In genomic region chr4:67477264-67477845, GRCm38 (mm10) we compare ENCODE assay signal across 8 mouse cellular contexts.
DNase-seq lines count a peak whose midpoint lies in the region; ATAC-seq and TF ChIP-seq lines count a peak whose summit lies in the region.

No protein-coding gene starts in this region.

- no peak overlapping the region for H3K27ac ChIP-seq in hindbrain, embryonic 12.5 days
- no peak overlapping the region for H3K27ac ChIP-seq in left cerebral cortex, adult 2 months
- no peak overlapping the region for H3K27ac ChIP-seq in midbrain, embryonic 15.5 days

- no peak overlapping the region for H3K4me2 ChIP-seq in hindbrain, embryonic 12.5 days (replicated peaks)
- no peak overlapping the region for H3K4me2 ChIP-seq in midbrain, embryonic 15.5 days

- H3K4me1 ChIP-seq in E14TG2a.4 (replicated peaks; ENCODE audit: low read depth, low read length), result no peaks in the 10 kb centered on the region; the same call in 1 of the 2 replicates
- no peaks in the 10 kb centered on the region for H3K4me1 ChIP-seq in hindbrain, embryonic 12.5 days
- 0 out of 2 replicates have a peak, but pooled peaks cover 2% of the 10 kb centered on the region for H3K4me1 ChIP-seq in midbrain, embryonic 15.5 days

- H3K27me3 ChIP-seq in E14TG2a.4 (ENCODE audit: insufficient read depth, low read length), result no peaks in the 10 kb centered on the region
- no peaks in the 10 kb centered on the region for H3K27me3 ChIP-seq in hindbrain, embryonic 12.5 days
- no peaks in the 10 kb centered on the region for H3K27me3 ChIP-seq in midbrain, embryonic 15.5 days (replicated peaks)

- intact Hi-C loops in left cerebral cortex, adult 2 months (cut with DNase I), result loop anchor here (2.0 to 10.0 kb wide), 5 partner anchors 515 to 1473 kb away; no protein-coding TSS in a partner anchor

- 12% methylated on average over 6 of the region's 6 CpGs for WGBS in hindbrain, embryonic 12.5 days
- WGBS in midbrain, embryonic 15.5 days, result 5% methylated on average over 6 of the region's 6 CpGs

- no peaks in the 10 kb centered on the region for H3K9me3 ChIP-seq in E14TG2a.4 (ENCODE audit: low read length)
- no peaks in the 10 kb centered on the region for H3K9me3 ChIP-seq in hindbrain, embryonic 12.5 days (replicated peaks)
- no peaks in the 10 kb centered on the region for H3K9me3 ChIP-seq in midbrain, embryonic 15.5 days

- no peak overlapping the region for H3K4me3 ChIP-seq in E14TG2a.4 (replicated peaks; ENCODE audit: low read length)
- no peak overlapping the region for H3K4me3 ChIP-seq in hindbrain, embryonic 12.5 days
- no peak overlapping the region for H3K4me3 ChIP-seq in left cerebral cortex, adult 2 months
- H3K4me3 ChIP-seq in midbrain, embryonic 15.5 days, result no peak overlapping the region

- peak; percentile 71 for TF ChIP-seq CTCF in E14TG2a.4 (conservative IDR thresholded peaks at IDR 0.05; ENCODE audit: low read length)
- peak; percentile 78 for TF ChIP-seq CTCF in left cerebral cortex, adult 2 months (IDR thresholded peaks at IDR 0.05)

- peak; percentile 53 for DNase-seq in R1 (ENCODE audit: low read depth, low spot score)
- DNase-seq in embryo, embryonic 10 days (ENCODE audit: low spot score), result peak; percentile 87
- DNase-seq in left cerebral cortex, adult 2 months (ENCODE audit: extremely low spot score in 1 of 2, low spot score in 2 of 2), result peak; percentile 24 to 34
- no peak for DNase-seq in testis, postnatal 10 days (ENCODE audit: low spot score)

- H3K36me3 ChIP-seq in E14TG2a.4 (ENCODE audit: insufficient read depth, low read length), result no peaks in the 10 kb centered on the region
- no peaks in the 10 kb centered on the region for H3K36me3 ChIP-seq in hindbrain, embryonic 12.5 days
- H3K36me3 ChIP-seq in midbrain, embryonic 15.5 days (replicated peaks), result no peaks in the 10 kb centered on the region

- peak; percentile 97 for ATAC-seq in hindbrain, embryonic 12.5 days (ENCODE audit: low FRiP score)
- ATAC-seq in midbrain, embryonic 15.5 days (replicated peaks), result peak; percentile 96
- ATAC-seq in CD4-positive, CD25-positive, alpha-beta regulatory T cell, adult 4 months, result no peak

- H3K9ac ChIP-seq in hindbrain, embryonic 12.5 days, result no peak overlapping the region
- no peak overlapping the region for H3K9ac ChIP-seq in midbrain, embryonic 15.5 days
